Mouse (Mus musculus) intestine, embryonic 16.5 days (tissue): ENCODE results near the gene Olfr846. TPM values are rescaled to one million over a fixed set of nuclear protein-coding genes. Genes with fewer than 3 reads are reported as not detected.

Experiments
- ATAC-seq: fragments of 200-750 bp; cut with Nextera tagmentation; 2 replicates; pipeline ENCODE4 v1.8.0; 2017; ENCODE audit warnings: moderate TSS enrichment, moderate library complexity
- H3K27ac ChIP-seq: fragments of 300-500 bp; sonication (generic); 2 replicates; pipeline ENCODE4 v1.5.1; 2014; ENCODE audit warnings: mild to moderate bottlenecking, low read length
- H3K27me3 ChIP-seq: fragments of 300-500 bp; sonication (generic); replicated peaks from 2 replicates; pipeline ENCODE4 v1.6.1; 2014; ENCODE audit warnings: low read length, control low read depth, mixed read lengths; ENCODE audit not compliant: control insufficient read depth, insufficient read depth
- H3K36me3 ChIP-seq: fragments of 300-500 bp; sonication (generic); 2 replicates; pipeline ENCODE4 v1.6.1; 2014; ENCODE audit warnings: low read length, control low read depth; ENCODE audit not compliant: control insufficient read depth, insufficient read depth
- H3K4me1 ChIP-seq: fragments of 300-500 bp; sonication (generic); 2 replicates; pipeline ENCODE4 v1.6.1; 2014; ENCODE audit warnings: low read length, control low read depth, mixed read lengths; ENCODE audit not compliant: control insufficient read depth, insufficient read depth
- H3K4me2 ChIP-seq: fragments of 300-500 bp; sonication (generic); 2 replicates; pipeline ENCODE4 v1.6.1; 2014; ENCODE audit warnings: low read depth, low read length, control low read depth
- H3K4me3 ChIP-seq: fragments of 300-500 bp; sonication (generic); 2 replicates; pipeline ENCODE4 v1.5.1; 2014; ENCODE audit warnings: mild to moderate bottlenecking, low read length
- H3K9ac ChIP-seq: fragments of 300-500 bp; sonication (generic); 2 replicates; pipeline ENCODE4 v1.6.1; 2014; ENCODE audit warnings: low read depth, low read length
- H3K9me3 ChIP-seq: fragments of 300-500 bp; sonication (generic); 2 replicates; pipeline ENCODE4 v1.6.1; 2016; ENCODE audit warnings: low read length, control low read depth; ENCODE audit not compliant: control insufficient read depth
- WGBS: fragments of 180-500 bp; shearing (Covaris S2); extraction: QIAGEN DNeasy Blood & Tissue Kit; methylation state at CpG from one replicate; pipeline ENCODE4 v1.1.7; 2014; 5-methylcytosine and 5-hydroxymethylcytosine counted together
- polyA plus RNA-seq: library from polyadenylated mRNA; unstranded; fragments of >200 nt; fragmentation: Nextera tagmentation; extraction: Ambion mirVana; gene quantifications from 2 replicates; pipeline ENCODE4 v1.2.1, GENCODE M21; 2015

The Olfr846 gene
- polyA plus RNA-seq, result not detected in 2 replicates

- Histone ChIP-seq H3K9me3 (no peaks in the 10 kb centered on the region), H3K27me3 (no peaks in the 10 kb centered on the region), H3K4me1 (no peaks in the 10 kb centered on the region), H3K4me2 (no peak within 1 kb of the TSS), H3K36me3 (no peaks in the 10 kb centered on the region), H3K9ac (no peak within 1 kb of the TSS), H3K27ac (no peak within 1 kb of the TSS), H3K4me3 (no peak within 1 kb of the TSS)
- 52% methylated on average over 1 of the region's 1 CpGs for WGBS
- ATAC-seq, result no peak
Observed at GRCm38 (mm10) chr9:19363905-19364304, at the start of gene Olfr846. TSS of gene Olfr846 (minus strand) at chr9:19364005.

- no peak within 1 kb of the TSS for H3K9ac ChIP-seq
- H3K4me1 ChIP-seq, result no peaks in the 10 kb centered on the region
- no peaks in the 10 kb centered on the region for H3K36me3 ChIP-seq
- no peak within 1 kb of the TSS for H3K27ac ChIP-seq
- no peaks in the 10 kb centered on the region for H3K27me3 ChIP-seq
- WGBS, result 59% methylated on average over 1 of the region's 1 CpGs
- no peak within 1 kb of the TSS for H3K4me3 ChIP-seq
- H3K9me3 ChIP-seq, result 0 out of 2 replicates have a peak, but pooled peaks cover 2% of the 10 kb centered on the region
- H3K4me2 ChIP-seq, result no peak within 1 kb of the TSS
- no peak for ATAC-seq
Observed at GRCm38 (mm10) chr9:19378569-19378968, 14.8 kb upstream of the Olfr846 start, which contains the start of gene Olfr847. TSS of gene Olfr847 (minus strand) at chr9:19378669.

- H3K4me1 ChIP-seq, result no peaks in the 10 kb centered on the region
- H3K9me3 ChIP-seq, result no peaks in the 10 kb centered on the region
- no peak within 1 kb of the TSS for H3K4me2 ChIP-seq
- no peaks in the 10 kb centered on the region for H3K27me3 ChIP-seq
- no peak for ATAC-seq
- WGBS, result 55% methylated on average over 1 of the region's 1 CpGs
- H3K27ac ChIP-seq, result no peak within 1 kb of the TSS
- no peak within 1 kb of the TSS for H3K9ac ChIP-seq
- no peaks in the 10 kb centered on the region for H3K36me3 ChIP-seq
- H3K4me3 ChIP-seq, result no peak within 1 kb of the TSS
Observed at GRCm38 (mm10) chr9:19336157-19336556, 27.6 kb downstream of the Olfr846 start, which contains the start of gene Olfr845. TSS of gene Olfr845 (plus strand) at chr9:19336457.

GRCm38 (mm10) chr9:19316047-19316446 is 47.8 kb downstream of the Olfr846 start, which contains the start of gene Olfr844:
TSS of gene Olfr844 (plus strand) at chr9:19316347.
- no peaks in the 10 kb centered on the region for H3K9me3 ChIP-seq
- no peaks in the 10 kb centered on the region for H3K4me1 ChIP-seq
- no peak within 1 kb of the TSS for H3K4me2 ChIP-seq
- no peak within 1 kb of the TSS for H3K27ac ChIP-seq
- no peaks in the 10 kb centered on the region for H3K36me3 ChIP-seq
- no peak for ATAC-seq
- H3K4me3 ChIP-seq, result no peak within 1 kb of the TSS
- no peaks in the 10 kb centered on the region for H3K27me3 ChIP-seq
- H3K9ac ChIP-seq, result no peak within 1 kb of the TSS

Other genes with a start within 250 kb of the Olfr846 start
- gene Olfr836, start 243.6 kb downstream of the Olfr846 start, polyA plus RNA-seq, result not detected in 2 replicates
- not detected in 2 replicates for gene Olfr837, start 227.7 kb downstream of the Olfr846 start, polyA plus RNA-seq
- not detected in 2 replicates for gene Olfr839-ps1, start 186.7 kb downstream of the Olfr846 start, polyA plus RNA-seq
- gene Olfr843, start 112.0 kb downstream of the Olfr846 start, polyA plus RNA-seq, result not detected in 2 replicates
- gene Olfr844, start 47.7 kb downstream of the Olfr846 start, polyA plus RNA-seq, result not detected in 2 replicates
- gene Olfr845, start 27.5 kb downstream of the Olfr846 start, polyA plus RNA-seq, result not detected in 2 replicates
- gene Olfr847, start 14.7 kb upstream of the Olfr846 start, polyA plus RNA-seq, result not detected in 2 replicates
- gene Olfr849, start 76.3 kb upstream of the Olfr846 start, polyA plus RNA-seq, result not detected in 2 replicates
- gene Olfr850, start 114.2 kb upstream of the Olfr846 start, polyA plus RNA-seq, result not detected in 2 replicates
- gene Olfr851, start 129.3 kb upstream of the Olfr846 start, polyA plus RNA-seq, result not detected in 2 replicates
- gene Olfr853, start 177.1 kb upstream of the Olfr846 start, polyA plus RNA-seq, result not detected in 2 replicates
- gene Olfr854, start 203.4 kb upstream of the Olfr846 start, polyA plus RNA-seq, result not detected in 2 replicates
- gene Olfr855, start 218.6 kb upstream of the Olfr846 start, polyA plus RNA-seq, result not detected in 2 replicates